Mouse (Mus musculus) left cerebral cortex, adult 2 months (tissue): Measurements from ENCODE around the gene Suz12. TPM values are rescaled to one million over a fixed set of nuclear protein-coding genes. Genes with fewer than 3 reads are reported as not detected.

Experiments used
- DNase-seq, 2 experiments: peaks; one replicate each; pipeline ENCODE4 v3.0.0; 2021 to 2022; ENCODE audit warnings: low spot score in 2 of 2, mixed read lengths in 1 of 2; ENCODE audit errors: extremely low spot score in 1 of 2
- H3K27ac ChIP-seq: fragments of 200-600 bp; 2 replicates; pipeline ENCODE4 v1.8.1; 2022
- H3K4me3 ChIP-seq: fragments of 200-600 bp; 2 replicates; pipeline ENCODE4 v1.8.1; 2022
- CTCF ChIP-seq: fragments of 200-600 bp; IDR thresholded peaks from 2 replicates; pipeline ENCODE4 v1.8.1; 2022; ENCODE audit warnings: antibody characterized with exemption, mild to moderate bottlenecking, moderate library complexity
- intact Hi-C: fragments of 180-260 bp; cut with DNase I; formaldehyde crosslinking; loops from one replicate; pipeline ENCODE4 v1.15.1; 2025
- long read RNA-seq, 2 experiments: library from polyadenylated mRNA; stranded (forward); transcript quantifications; one replicate each; pipeline ENCODE4 v2.0.0; 2021; ENCODE audit warnings: borderline mapping rate in 2 of 2
- total RNA-seq, 2 experiments: library from RNA; stranded (reverse); gene quantifications; 2 replicates each; pipeline ENCODE4 v1.2.3; 2021

The Suz12 gene
- total RNA-seq, result 10 to 100 TPM; 33.4 to 34.0 TPM
- long read RNA-seq, experiment 1, full-length matches to known transcripts, result 26 of 32 reads
- long read RNA-seq, experiment 1, partial matches to known transcripts, result 1 of 32 reads
- long read RNA-seq, experiment 1, other reads (novel, unspliced or antisense), result 5 of 32 reads
- long read RNA-seq, experiment 2, full-length matches to known transcripts, result 15 of 15 reads
- long read RNA-seq, experiment 2, partial matches to known transcripts, result 0 of 15 reads
- long read RNA-seq, experiment 2, other reads (novel, unspliced or antisense), result 0 of 15 reads

GRCm38 (mm10) chr11:79992592-79993355 lies at the start of gene Suz12:
TSS of gene Suz12 (plus strand) at chr11:79993106.
- peak; percentile 95 for DNase-seq
- no peak for TF ChIP-seq CTCF
- Histone ChIP-seq H3K27ac (peak within 1 kb of the TSS; percentile 89), H3K4me3 (peak within 1 kb of the TSS; percentile 86)
- intact Hi-C loops, result loop anchor here (1.0 kb wide), 1 partner anchor 30 kb away; the partner anchor contains the start of gene Utp6

DNA sequence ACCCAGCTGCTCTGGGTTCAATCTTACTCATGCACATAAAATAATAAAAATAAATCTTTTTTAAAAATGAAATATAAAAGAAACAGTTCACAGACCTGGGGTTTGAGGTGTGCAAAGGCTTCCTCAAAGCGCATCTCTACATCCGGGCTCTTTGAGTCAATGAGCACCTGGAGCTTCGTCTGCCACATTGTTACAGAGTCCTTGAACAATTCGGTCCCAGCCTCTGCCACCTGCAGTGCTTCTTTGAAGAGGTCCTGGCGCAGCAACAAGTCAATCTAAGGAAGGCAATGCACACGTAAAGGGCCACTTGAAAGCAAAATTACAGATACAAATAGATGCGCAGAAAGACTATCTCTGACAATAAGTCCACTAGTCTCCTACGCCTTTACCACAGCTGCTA lies 49.8 kb upstream of the Suz12 start:
- no peak overlapping the region for H3K4me3 ChIP-seq
- no peak overlapping the region for H3K27ac ChIP-seq
- DNase-seq, result no peak
- intact Hi-C loops, result no loop called here
- no peak for TF ChIP-seq CTCF

GRCm38 (mm10) chr11:79943601-79944000 lies 49.3 kb upstream of the Suz12 start:
- intact Hi-C loops, result no loop called here
- DNase-seq, result no peak
- no peak for TF ChIP-seq CTCF
- Histone ChIP-seq H3K4me3 (no peak overlapping the region), H3K27ac (no peak overlapping the region)

DNA sequence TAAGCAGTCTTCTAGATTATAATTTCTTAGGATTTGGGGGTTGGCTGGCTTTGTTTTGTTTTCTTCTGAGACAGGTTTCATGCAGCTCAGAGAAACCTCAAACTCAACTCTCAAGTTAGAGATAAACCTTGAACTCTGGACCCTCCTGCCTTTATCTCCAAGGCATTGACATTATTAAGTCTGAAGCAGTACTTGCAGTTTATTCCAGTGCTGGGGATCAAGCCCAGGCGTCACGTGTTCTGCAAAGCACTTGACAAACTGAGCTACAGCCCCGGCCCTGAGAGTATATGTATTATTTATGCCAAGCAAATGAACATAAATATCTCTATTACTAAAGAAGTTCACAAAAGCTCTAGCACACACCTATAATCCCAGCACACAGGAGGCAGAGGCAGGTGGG lies 45.6 kb upstream of the Suz12 start:
- no peak for DNase-seq
- no peak overlapping the region for H3K27ac ChIP-seq
- intact Hi-C loops, result no loop called here
- no peak overlapping the region for H3K4me3 ChIP-seq
- TF ChIP-seq CTCF, result no peak

DNA sequence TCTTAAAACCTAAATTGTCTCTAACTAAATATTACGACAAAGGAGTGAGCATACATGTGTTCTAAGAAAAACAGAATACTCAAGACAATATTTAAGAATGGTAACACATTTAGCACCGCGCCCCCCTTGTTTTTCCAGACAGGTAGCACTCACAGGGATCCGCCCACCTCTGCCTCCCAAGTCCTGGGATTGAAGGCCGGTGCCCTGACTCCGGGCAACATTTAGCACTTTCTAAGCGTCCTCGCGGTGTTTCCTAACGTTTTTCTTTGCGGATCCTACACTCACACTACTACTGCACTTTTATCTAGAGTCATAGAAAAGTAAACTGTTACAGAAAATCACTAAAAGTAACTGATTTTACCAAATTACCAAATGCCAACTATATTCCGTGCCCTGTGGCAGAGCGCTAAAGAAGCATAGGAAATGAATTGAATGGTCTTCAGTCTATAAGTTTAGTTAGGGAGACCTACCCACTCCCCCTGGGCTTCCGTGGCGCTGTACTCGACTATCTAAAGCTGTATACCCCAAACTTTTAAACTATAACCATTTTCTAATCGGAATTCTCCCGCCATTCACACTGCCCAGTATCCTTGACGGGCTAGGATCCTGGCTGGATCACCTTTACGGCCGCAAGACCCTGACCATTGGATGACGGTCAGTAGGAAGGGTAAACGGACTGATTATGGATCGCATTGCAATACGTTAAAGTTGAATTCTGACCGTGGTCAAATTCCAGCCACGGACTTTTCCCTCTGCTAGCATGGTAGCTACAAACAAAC lies 31.4 kb upstream of the Suz12 start:
- intact Hi-C loops, result loop anchor here (1.0 kb wide), 1 partner anchor 31 kb away; no protein-coding TSS in a partner anchor
- TF ChIP-seq CTCF, result no peak
- Histone ChIP-seq H3K27ac (peak overlapping the region; percentile 64; the same call in 1 of the 2 replicates), H3K4me3 (peak overlapping the region; percentile 75)
- no peak for DNase-seq

- peak; percentile 78 for TF ChIP-seq CTCF
- DNase-seq, result peak; percentile 97 to 99
- intact Hi-C loops, result loop anchor here (1.0 kb wide), 1 partner anchor 30 kb away; no protein-coding TSS in a partner anchor
- Histone ChIP-seq H3K4me3 (peak within 1 kb of the TSS; percentile 75), H3K27ac (peak within 1 kb of the TSS; percentile 64)
These were observed 30.6 kb upstream of the Suz12 start, which contains the start of gene Utp6 for GRCm38 (mm10) chr11:79962125-79962876. TSS of gene Utp6 (minus strand) at chr11:79962390.

DNA sequence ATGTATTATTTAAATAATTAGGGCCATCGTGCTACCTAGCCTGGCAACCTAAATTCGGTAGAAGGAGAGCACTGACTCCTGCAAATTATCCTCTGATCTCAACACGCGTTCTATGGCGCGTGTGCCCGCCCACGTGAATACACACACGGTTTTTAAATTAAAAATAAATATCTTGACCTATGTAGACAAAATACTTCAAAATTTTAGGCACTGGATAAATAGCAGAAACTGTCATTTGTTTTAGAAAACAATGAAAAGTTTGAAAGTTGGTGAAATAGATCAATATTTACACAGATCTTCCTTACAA lies 30.1 kb upstream of the Suz12 start:
- no peak for DNase-seq
- Histone ChIP-seq H3K4me3 (peak overlapping the region; percentile 75), H3K27ac (peak overlapping the region; percentile 25; the same call in 1 of the 2 replicates)
- intact Hi-C loops, result loop anchor here (1.0 kb wide), 1 partner anchor 29 kb away; no protein-coding TSS in a partner anchor
- TF ChIP-seq CTCF, result no peak

DNA sequence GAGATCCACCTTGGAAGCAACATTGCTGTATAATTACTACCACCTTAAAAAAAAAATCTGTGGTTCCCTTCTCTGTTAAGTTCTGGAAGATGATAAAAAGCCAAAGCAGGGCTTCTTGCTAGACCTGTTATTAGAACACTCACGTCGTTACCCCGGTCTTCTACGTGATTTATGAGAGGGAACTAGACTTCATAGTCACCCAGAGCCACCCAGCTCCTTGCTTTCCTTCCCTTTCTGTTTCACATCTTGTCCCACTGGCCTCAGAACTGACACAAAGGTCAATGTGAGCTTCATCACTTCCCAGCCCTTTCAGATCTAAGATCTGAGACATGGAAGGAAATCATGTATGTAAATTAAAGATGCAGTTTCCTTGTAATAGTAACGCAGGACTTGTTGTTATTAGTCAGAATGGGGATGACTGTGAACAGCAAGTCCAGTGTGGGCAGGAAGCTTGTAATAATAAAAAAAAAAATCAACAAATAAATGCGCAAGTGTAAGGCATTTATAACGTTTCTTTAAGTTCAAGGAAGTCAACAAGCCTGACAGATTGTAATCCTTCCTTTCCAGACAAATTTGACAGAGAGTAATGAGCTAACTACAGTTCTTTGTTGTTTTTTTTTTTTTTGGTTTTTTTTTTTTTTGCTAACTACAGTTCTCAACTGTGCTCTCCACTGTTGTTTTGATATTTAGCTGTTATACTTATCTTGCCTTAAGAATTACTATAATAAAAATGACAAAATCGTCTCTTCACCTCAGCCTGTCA lies 29.5 kb upstream of the Suz12 start:
- intact Hi-C loops, result no loop called here
- no peak for DNase-seq
- Histone ChIP-seq H3K4me3 (no peak overlapping the region), H3K27ac (no peak overlapping the region)
- TF ChIP-seq CTCF, result no peak

- TF ChIP-seq CTCF, result no peak
- Histone ChIP-seq H3K4me3 (no peak overlapping the region), H3K27ac (no peak overlapping the region)
- intact Hi-C loops, result no loop called here
- peak in 1 of 2 experiments; percentile 35 for DNase-seq
These were observed 27.0 kb upstream of the Suz12 start for GRCm38 (mm10) chr11:79965896-79966295.

GRCm38 (mm10) chr11:79967752-79968151 lies 25.2 kb upstream of the Suz12 start:
- DNase-seq, result no peak
- Histone ChIP-seq H3K4me3 (no peak overlapping the region), H3K27ac (no peak overlapping the region)
- intact Hi-C loops, result no loop called here
- TF ChIP-seq CTCF, result no peak
